Mouse (Mus musculus): Measurements from ENCODE around the gene Itprid1.

Itprid1 gene

DNA sequence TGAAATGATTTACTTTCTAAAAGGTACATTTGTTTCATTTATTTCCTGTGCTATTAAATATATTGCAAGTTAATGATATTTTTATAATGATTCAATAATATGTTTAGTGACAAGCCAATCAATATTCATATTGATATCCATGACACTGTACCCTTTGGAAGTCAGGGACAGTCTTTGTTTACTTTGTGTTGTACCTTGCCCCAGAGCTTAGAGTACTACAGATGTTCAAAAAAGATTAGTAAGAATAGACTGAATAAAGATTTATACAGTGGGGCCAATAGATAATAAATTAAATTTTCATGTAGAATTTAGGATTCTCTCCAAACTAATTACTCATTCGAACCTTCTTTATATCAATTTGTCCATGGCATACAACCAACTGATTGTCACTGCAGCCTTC lies 50.9 kb downstream of the Itprid1 start:
- DNase-seq (ENCODE audit: low spot score in 2 of 2), result no peak

DNA sequence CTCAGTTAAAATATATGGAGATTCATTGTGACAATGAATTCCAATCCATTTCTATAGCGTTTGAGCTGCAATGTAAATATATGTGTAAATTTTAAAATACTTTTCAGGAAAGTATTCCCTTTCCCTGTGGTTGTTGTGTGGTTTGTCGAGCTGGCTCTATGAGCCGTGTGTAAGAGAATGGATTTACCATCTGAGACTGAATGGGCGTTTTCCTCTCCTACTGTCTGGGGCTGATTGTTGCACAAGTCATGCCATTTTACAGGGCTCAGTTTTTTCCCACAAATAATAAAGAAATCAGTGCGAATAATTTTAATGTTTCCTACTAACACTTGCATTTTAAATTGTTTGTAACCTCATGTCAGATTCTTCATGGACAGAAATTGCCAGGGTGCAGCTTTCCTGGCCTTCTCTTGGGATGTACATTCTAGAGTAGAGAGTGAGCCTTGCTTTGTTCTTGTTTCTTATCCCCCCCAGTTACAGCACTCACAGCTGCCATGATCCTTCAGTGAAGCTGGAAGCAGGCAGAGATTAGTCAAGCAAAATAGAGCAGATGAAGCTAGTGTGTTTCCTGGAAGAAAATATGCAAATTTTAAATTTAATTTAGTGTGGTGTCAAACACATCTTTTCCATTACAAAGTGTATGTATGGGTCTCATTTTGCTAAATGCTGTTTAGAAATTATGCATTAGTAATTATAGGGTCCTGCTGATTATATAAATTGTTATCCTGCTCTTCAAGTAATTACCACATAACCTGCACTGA lies 65.1 kb downstream of the Itprid1 start:
- DNase-seq (ENCODE audit: low spot score in 2 of 2), result no peak

DNA sequence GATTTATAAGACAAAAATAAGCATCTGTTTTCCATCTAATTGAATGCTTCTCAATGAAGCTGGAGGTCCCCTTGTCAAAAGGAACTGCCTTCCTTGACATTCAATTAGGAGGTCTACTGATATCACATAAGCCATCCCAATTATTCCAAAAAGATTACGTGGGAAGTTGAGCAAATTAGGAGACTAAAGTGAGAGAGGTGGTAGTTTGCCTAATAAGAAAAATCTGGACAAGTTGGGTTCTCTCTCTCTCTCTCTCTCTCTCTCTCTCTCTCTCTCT lies 65.6 kb downstream of the Itprid1 start:
- DNase-seq (ENCODE audit: low spot score in 2 of 2), result no peak

DNA sequence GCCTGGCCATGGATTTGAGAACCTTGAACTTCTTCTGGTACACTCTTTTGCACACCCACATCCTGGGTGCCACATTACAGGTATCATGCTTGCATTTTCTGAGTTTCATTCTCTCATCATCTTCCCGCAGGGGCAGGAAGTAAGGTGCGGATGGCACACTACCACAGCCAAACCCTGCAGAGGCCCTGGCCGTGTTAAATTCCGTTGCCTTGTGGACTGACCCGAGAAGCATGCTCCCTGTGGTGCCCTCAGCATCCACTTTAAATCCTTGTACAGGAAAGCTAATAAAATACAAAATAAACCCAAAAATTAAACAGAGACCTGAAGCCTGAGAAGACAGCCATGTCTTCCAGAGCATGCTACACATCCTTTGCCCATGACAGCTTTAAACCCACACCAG lies 82.5 kb downstream of the Itprid1 start:
- no peak for DNase-seq (ENCODE audit: low spot score in 2 of 2)

DNA sequence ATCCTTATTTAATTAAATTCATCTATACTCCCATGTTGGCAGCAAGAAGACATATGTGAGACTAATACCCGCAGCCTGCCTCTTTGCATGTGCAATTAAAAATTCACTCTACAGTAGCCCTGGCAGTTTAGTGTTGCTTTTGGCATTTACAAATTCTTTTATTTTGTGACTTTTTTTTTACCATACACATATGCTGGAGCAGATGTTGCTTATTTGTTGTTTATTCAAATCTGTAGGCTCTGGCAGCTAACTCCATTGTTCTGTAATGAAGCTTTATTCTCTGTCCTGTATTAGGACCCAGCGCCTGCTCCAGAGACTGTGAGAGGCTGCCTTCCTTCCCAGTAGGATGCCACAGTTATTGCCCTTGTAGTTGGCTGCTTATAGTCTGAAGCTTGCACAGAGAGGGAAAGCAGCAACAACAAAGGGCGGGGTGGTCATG lies 83.6 kb downstream of the Itprid1 start:
- no peak for DNase-seq (ENCODE audit: low spot score in 2 of 2)

DNA sequence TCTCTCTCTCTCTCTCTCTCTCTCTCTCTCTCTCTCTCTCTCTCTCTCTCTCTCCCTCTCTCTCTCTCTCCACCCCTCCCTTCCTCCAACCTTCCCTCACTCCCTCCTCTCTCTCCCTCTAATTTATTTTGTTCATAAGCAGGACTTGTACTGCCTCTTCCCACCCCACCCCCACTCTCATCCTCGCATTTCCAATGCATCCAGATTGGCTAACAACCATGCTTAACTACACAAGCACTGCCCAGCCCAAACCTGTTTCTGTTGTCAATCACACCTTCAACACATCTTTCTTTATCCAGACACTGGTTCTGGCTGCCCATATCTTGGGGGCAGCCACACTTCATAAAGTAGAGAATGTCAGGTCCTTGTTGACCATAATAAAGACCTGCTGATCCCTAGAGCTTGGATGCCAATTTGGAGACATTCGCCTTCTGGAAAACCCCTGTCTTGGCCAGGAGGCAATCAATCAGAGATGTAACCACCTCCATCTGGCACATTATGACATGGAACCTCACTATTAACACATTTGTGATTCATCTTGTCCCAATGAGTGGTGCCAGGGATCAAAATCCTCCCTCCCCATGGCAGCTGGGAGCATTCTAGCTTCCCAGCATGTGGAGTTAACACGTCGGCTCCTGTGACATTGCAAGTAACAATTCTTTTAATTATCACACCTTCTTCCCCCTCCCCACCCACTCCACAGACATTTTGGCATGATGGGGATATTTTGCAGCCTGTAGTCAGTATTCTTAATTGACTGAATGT lies 84.4 kb downstream of the Itprid1 start:
- no peak for DNase-seq (ENCODE audit: low spot score in 2 of 2)

DNA sequence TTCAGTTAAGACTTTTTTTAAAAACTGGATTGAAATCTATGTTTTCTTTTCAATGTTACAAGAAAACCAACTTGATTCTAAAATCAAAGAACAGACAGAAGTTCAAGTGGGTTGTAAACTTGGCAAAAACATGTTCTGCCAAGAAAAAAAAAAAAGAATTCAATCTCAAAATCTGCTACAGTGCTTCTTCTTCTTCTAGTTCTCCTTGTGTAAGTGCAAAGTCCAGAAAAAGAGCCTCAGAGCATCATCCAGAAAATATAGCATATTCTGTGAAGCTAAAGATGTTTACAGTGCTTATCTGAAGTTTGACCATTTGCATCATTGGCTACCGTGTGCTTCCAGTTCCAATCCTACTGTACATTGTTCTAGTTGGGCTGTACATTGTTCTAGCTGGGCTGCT lies 108.0 kb downstream of the Itprid1 start:
- no peak for DNase-seq (ENCODE audit: low spot score in 2 of 2)

DNA sequence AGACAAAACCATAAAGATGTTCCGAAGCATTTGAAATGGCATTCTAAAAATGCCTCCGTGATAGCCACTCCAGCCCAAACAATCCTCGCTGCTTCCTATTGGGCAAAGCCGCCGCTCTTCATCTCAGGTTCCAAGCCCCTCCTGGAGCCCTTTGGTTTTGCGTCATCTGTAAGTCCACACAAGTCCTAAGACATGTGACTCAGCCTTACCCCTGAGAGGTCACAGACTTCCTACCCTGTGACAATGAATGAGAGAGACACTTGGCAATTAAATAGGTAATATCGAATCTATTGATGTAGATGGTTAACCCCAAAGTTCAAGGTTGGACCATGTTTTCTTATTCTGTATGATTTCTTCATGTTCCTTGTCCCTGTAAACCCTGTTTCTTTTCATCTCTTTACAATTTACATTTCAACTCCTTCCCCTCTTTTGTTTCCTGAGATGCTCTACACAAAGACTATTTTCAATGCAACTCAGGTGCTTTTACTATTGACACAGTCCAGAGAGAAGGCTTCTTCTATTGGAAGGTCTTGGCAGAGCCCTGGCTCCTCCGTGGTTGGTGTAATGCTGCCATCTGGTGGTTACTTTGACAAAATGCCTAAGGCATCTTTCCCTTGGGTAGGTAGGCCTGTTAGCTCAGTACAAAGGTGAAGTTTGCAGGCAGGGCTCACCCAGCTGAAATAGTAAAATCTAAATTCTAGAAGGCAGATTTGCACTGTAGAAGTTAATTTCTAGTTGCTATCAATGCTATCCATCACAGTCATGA lies 113.8 kb downstream of the Itprid1 start:
- peak; percentile 12 to 36 for DNase-seq (ENCODE audit: low spot score in 2 of 2)

DNA sequence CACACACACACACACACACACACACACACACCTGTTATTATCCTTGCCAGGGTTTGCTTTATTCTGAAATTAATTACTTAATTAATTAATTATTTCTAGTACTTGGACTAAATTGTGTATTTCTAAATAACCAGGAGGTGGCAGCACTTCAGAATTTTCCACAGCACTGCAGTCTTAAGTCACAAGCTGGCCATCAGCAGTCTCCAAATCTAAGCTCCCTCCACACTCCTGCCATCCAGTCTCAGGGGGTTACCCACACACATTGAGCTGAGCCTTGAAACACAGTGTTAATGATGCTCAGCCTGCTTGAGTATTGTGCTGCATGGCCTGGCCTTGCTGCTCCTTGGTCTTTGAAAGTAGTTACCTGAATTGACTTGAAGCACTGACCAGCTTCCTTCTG lies 136.3 kb downstream of the Itprid1 start:
- no peak for DNase-seq (ENCODE audit: low spot score in 2 of 2)

DNA sequence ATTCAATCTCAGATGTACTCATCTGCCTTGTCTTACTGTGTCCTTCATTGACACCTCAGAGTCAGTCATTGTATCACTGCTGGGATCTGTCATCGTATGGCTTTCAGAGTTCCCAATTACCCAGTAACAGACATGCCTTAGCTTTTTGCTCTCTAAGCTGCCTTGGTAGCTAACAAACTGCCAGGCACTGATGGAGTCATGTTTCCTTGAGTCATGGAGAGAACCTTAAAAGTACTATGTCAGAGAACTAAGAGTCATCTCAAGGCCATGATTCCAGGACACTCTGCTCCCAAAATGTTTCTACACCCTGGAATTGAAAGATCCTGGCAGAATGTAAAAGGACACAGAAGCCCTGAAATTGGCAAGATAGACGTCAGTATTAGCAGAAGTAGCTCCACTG lies 143.1 kb downstream of the Itprid1 start:
- no peak for DNase-seq (ENCODE audit: low spot score in 2 of 2)

DNA sequence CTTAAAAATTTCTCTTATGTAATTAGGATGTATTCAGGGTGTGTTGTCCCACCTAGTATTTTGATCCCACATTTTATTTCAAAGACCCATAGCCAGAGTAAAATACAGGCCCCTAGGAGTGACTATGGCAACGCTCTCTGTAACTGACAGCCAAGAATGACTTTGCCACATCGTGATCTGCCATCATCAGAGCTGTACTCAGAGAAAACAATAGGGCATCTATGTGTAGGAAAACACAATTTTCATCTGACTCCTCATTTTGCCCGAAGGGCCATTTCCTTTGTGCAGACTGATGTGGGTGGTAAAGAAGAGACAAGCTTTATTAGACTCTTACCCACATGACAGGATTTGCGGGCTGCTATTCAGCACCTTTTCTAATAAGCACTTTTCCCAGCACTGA lies 172.0 kb downstream of the Itprid1 start:
- no peak for DNase-seq (ENCODE audit: low spot score in 2 of 2)

DNA sequence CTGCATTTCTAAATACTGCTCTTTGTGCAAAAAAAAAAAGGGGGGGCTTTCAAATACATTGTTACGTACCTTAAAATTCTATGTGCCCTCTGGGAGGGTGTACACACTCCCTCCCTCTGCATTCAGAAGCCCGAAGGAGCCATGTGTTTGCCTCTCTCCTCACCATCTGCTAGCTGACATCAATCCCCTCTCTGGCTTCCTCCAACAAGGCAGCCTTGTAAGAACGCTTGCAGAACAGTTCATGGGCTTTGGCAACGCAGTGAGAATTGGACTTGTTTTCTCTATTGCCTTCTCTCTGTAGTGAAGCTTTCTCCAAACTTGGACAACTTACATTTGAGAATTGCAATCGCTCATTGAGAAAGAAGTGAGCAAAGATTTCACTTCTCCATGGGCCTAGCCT lies 175.7 kb downstream of the Itprid1 start:
- DNase-seq (ENCODE audit: low spot score in 2 of 2), result no peak

DNA sequence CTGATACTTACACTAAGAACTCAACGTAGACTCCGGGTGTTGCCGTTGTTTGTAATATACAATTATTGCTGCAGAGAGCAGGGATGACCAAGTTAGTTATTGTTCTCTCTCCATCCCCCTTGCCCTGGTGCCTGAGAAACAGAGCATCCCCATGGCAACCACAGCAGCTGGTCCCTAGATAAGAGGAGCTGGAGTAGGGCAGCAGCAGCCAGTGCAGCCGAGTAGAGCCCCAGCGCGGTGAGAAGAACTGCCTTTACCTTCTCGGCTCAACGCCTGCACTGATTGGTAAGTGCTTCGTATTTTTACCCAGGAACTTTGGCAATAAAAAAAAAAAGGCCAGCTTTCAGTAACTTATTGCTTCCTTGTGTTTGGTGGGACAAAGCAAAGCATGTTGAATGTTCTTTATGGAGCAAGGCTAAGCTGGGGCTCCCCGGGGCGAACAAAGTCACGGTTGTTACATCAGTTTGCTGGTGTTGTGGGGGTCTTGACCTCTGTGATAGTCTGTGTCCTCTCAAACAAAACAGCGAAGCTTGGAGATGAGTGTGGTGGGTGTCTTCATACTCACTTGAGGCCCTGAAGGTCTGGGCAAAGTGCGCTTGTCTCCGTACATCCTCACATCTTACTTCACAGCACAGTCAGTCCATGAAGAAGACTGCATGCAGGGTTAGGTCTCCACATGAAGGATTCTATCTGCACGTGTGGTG lies 180.7 kb downstream of the Itprid1 start, which contains the start of gene Ppp1r17:
Gene Ppp1r17, plus strand, starts transcription at position 207 of the 704 bp plus-strand sequence.
- no peak for DNase-seq (ENCODE audit: low spot score in 2 of 2)

DNA sequence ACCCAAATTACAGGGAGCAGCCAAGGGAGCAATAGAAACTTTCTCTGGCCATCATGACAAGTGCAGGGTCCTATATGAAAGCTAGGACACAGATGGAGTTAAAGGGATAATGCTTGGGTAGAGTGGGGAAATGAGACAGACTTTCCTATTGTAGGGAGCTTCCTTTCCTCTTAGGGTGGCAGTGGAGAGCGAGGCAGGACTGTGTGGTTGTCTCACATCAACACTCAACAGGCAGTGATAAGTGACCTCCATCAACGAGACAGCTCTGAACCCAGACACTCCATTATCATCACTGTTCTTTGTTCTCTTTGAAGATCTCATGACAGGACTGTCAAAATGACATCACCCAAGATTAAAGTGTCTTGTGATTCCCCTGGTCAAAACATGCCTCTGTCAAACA lies 182.9 kb downstream of the Itprid1 start:
- no peak for DNase-seq (ENCODE audit: low spot score in 2 of 2)

DNA sequence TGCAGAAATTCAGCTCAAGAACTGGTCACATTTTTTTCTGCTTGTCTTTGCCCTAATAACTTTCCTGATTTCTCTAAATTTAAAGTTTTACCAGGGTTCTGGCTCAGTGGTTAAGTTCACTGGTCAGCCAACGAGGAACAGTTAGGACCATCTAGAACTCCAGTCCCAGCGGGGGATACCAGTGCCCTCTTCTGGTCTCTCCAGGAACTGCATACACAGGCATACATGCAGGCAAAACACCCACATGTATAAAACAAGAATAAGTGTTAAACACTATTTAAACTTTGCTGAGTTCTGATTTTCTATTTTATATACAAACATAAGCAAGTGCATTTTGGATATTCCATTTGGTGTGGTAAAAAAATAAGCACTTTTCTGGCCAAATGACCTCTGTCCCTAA lies 188.8 kb downstream of the Itprid1 start:
- no peak for DNase-seq (ENCODE audit: low spot score in 2 of 2)

DNA sequence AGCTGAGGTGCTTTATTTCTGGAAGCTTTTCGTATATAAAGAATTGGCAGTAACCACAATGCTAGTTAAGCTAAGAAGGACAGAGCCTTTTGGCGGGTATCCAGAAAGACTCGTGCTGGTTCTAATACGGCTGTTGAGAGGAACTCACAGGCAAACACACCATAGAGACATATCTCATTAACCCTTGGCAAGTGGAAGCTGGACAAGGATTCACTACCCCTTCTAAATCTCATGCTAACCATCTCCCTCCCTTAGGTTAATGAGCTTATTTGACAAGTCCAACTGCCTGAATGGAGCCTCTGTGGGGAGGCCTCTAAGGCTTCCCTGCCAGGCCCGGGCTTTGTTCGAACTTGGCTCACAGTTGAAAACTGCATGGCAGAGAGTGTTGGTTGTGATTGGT lies 190.6 kb downstream of the Itprid1 start:
- DNase-seq (ENCODE audit: low spot score in 2 of 2), result no peak

DNA sequence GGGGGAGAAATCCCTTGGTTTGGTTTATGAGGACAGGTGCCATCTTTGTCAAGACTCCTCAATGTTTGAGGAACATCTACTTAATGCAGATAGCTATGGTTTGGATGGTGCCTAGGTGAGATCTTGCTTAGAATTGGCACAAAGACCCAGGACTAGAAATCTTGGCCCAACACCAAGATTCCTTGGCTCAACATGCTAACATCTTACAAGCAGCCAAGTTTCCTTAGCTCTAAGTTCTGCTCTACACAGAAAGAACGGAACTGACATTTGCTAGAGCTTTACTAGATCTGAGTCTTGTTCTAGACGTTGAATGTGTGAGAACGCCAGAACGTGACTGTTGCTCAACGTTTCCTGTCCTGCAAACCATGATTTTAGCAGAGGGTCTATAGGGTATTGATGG lies 191.3 kb downstream of the Itprid1 start:
- DNase-seq (ENCODE audit: low spot score in 2 of 2), result no peak

Measured in heart, adult 9 months (tissue).